Mouse (Mus musculus): ENCODE results near the gene Poln. TPM values are rescaled to one million over a fixed set of nuclear protein-coding genes. Genes with fewer than 3 reads are reported as not detected.

Gene Poln
- total RNA-seq (2023): 0.73 TPM

GRCm38 (mm10) chr5:34168950-34169891 lies at the start of gene Poln, which contains the start of gene Haus3:
Gene Poln (minus strand): TSS chr5:34169448.
Gene Haus3 (minus strand): TSS chr5:34169527.

GRCm38 (mm10) chr5:34187601-34188316 lies 18.5 kb upstream of the Poln start, which contains the start of gene Mxd4:
Gene Mxd4 (minus strand): TSS chr5:34187720.

GRCm38 (mm10) chr5:33995843-33996693 lies 173.2 kb downstream of the Poln start, which contains the start of gene Nat8l:
Gene Nat8l (plus strand): TSS chr5:33995984.

GRCm38 (mm10) chr5:33983309-33984121 lies 185.7 kb downstream of the Poln start, which contains the start of gene Gm1673:
Gene Gm1673 (plus strand): TSS chr5:33983433.

Other genes starting within 250 kb of the Poln start
- gene Nelfa, start 233.0 kb downstream of the Poln start, total RNA-seq (2023): 27.7 TPM
- gene Gm1673, start 186.0 kb downstream of the Poln start, total RNA-seq (2023): not detected
- gene Nat8l, start 173.5 kb downstream of the Poln start, total RNA-seq (2023): not detected
- 38.3 TPM for gene Haus3, start 79 bp upstream of the Poln start, total RNA-seq (2023)
- 76.6 TPM for gene Mxd4, start 18.3 kb upstream of the Poln start, total RNA-seq (2023)
- gene Zfyve28, start 119.0 kb upstream of the Poln start, total RNA-seq (2023): 2.3 TPM
- not detected for gene Cfap99, start 119.2 kb upstream of the Poln start, total RNA-seq (2023)
- gene Rnf4, start 166.8 kb upstream of the Poln start, total RNA-seq (2023): 212 TPM
- 82.1 TPM for gene Fam193a, start 200.5 kb upstream of the Poln start, total RNA-seq (2023)